Mouse (Mus musculus) CH12.LX (cell line): Measurements from ENCODE around the gene Rbms2. TPM values are rescaled to one million over a fixed set of nuclear protein-coding genes. Genes with fewer than 3 reads are reported as not detected.

Experiments used
- DNase-seq: peaks from one replicate; pipeline ENCODE4 v3.0.0-alpha.2; 2013; ENCODE audit errors: extremely low read depth
- H3K27ac ChIP-seq: 2 replicates; pipeline ENCODE4 v1.5.1; 2012; ENCODE audit warnings: low read depth, mild to moderate bottlenecking, control low read depth, moderate library complexity; ENCODE audit not compliant: insufficient read depth
- H3K27me3 ChIP-seq: replicated peaks from 2 replicates; pipeline ENCODE3; 2012; ENCODE audit warnings: inconsistent platforms
- H3K36me3 ChIP-seq, 2 experiments: replicated peaks in 1 of 2; 2 replicates each; pipeline versions ENCODE3 to v1.6.1; 2012; ENCODE audit warnings: inconsistent platforms in 1 of 2, low read length in 1 of 2, mild to moderate bottlenecking in 1 of 2, mixed read lengths in 1 of 2, moderate library complexity in 1 of 2; ENCODE audit not compliant: control insufficient read depth in 1 of 2, insufficient read depth in 1 of 2
- H3K4me1 ChIP-seq, 2 experiments: 2 replicates each; pipeline ENCODE4 v1.6.1; 2012; ENCODE audit warnings: inconsistent platforms in 1 of 2, moderate library complexity in 1 of 2; ENCODE audit not compliant: insufficient read depth in 2 of 2, control insufficient read depth in 1 of 2
- H3K4me2 ChIP-seq: 2 replicates; pipeline ENCODE4 v1.6.1; 2012; ENCODE audit warnings: low read depth, mild to moderate bottlenecking, control low read depth; ENCODE audit not compliant: poor library complexity, insufficient read depth, severe bottlenecking
- H3K4me3 ChIP-seq, 3 experiments: fragments of 150-350 bp in 1 of 3; sonication (generic) in 1 of 3; replicated peaks in 1 of 3; 2 replicates each; pipeline versions ENCODE3 to v1.5.1; 2011 to 2012; ENCODE audit warnings: low read depth in 2 of 3, low read length in 2 of 3, mild to moderate bottlenecking in 2 of 3, moderate library complexity in 2 of 3, control low read depth in 1 of 3, improper control_type of control experiment in 1 of 3, inconsistent platforms in 1 of 3, mixed read lengths in 1 of 3; ENCODE audit not compliant: poor library complexity in 1 of 3
- H3K79me2 ChIP-seq: replicated peaks from 2 replicates; pipeline ENCODE4 v1.6.1; 2012; ENCODE audit warnings: mild to moderate bottlenecking, moderate library complexity; ENCODE audit not compliant: control insufficient read depth, poor library complexity, insufficient read depth, severe bottlenecking; ENCODE audit errors: extremely low read depth
- H3K9ac ChIP-seq: 2 replicates; pipeline ENCODE4 v1.6.1; 2012; ENCODE audit warnings: low read depth, mild to moderate bottlenecking, control low read depth, moderate library complexity; ENCODE audit not compliant: insufficient read depth
- H3K9me3 ChIP-seq: replicated peaks from 2 replicates; pipeline ENCODE3; 2012; ENCODE audit warnings: low read length, inconsistent platforms, mixed read lengths
- BHLHE40 ChIP-seq: IDR thresholded peaks from 2 replicates; pipeline ENCODE4 v1.6.1; 2011; ENCODE audit warnings: mild to moderate bottlenecking, low read depth, low read length, improper control_type of control experiment
- CTCF ChIP-seq, 2 experiments: IDR thresholded peaks in 1 of 2; conservative IDR thresholded peaks in 1 of 2; 2 replicates each; pipeline ENCODE4 v1.5.1; 2011 to 2012; ENCODE audit warnings: low read depth in 2 of 2, low read length in 2 of 2, improper control_type of control experiment in 1 of 2, inconsistent platforms in 1 of 2, mild to moderate bottlenecking in 1 of 2, moderate library complexity in 1 of 2
- E2F4 ChIP-seq: IDR thresholded peaks from 2 replicates; pipeline ENCODE4 v1.6.1; 2011; ENCODE audit warnings: low read depth, low read length, improper control_type of control experiment; ENCODE audit not compliant: insufficient replicate concordance
- ELF1 ChIP-seq: IDR thresholded peaks from 2 replicates; pipeline ENCODE4 v1.6.1; 2014; ENCODE audit warnings: low read depth, mild to moderate bottlenecking, inconsistent platforms, low read length, improper control_type of control experiment
- ETS1 ChIP-seq: conservative IDR thresholded peaks from 2 replicates; pipeline ENCODE4 v1.6.1; 2012; ENCODE audit warnings: low read depth, mild to moderate bottlenecking, inconsistent platforms, low read length, improper control_type of control experiment, moderate library complexity
- GABPA ChIP-seq: IDR thresholded peaks from 2 replicates; pipeline ENCODE4 v1.6.1; 2012; ENCODE audit warnings: low read depth, low read length, improper control_type of control experiment, inconsistent platforms; ENCODE audit not compliant: insufficient replicate concordance
- HCFC1 ChIP-seq: IDR thresholded peaks from 2 replicates; pipeline ENCODE4 v1.6.1; 2012; ENCODE audit warnings: low read depth, mild to moderate bottlenecking, inconsistent platforms, low read length, improper control_type of control experiment
- JUN ChIP-seq: IDR thresholded peaks from 2 replicates; pipeline ENCODE4 v1.6.1; 2011; ENCODE audit warnings: low read depth, mild to moderate bottlenecking, low read length, improper control_type of control experiment, moderate library complexity; ENCODE audit not compliant: insufficient read depth
- JUND ChIP-seq: conservative IDR thresholded peaks from 2 replicates; pipeline ENCODE4 v1.6.1; 2011; ENCODE audit warnings: low read depth, low read length, improper control_type of control experiment
- MAFK ChIP-seq: IDR thresholded peaks from 2 replicates; pipeline ENCODE4 v1.6.1; 2011; ENCODE audit warnings: low read length, improper control_type of control experiment; ENCODE audit not compliant: insufficient replicate concordance
- MAX ChIP-seq: IDR thresholded peaks from 2 replicates; pipeline ENCODE4 v1.6.1; 2011; ENCODE audit warnings: low read length, improper control_type of control experiment
- MEF2A ChIP-seq: IDR thresholded peaks from 2 replicates; pipeline ENCODE4 v1.6.1; 2014; ENCODE audit warnings: low read depth, mild to moderate bottlenecking, inconsistent platforms, low read length, improper control_type of control experiment, borderline replicate concordance
- MYC ChIP-seq: IDR thresholded peaks from 2 replicates; pipeline ENCODE4 v1.6.1; 2011; ENCODE audit warnings: low read depth, mild to moderate bottlenecking, improper control_type of control experiment, low read length
- NELFE ChIP-seq: IDR thresholded peaks from 2 replicates; pipeline ENCODE4 v1.6.1; 2011; ENCODE audit warnings: low read depth, low read length, improper control_type of control experiment
- NRF1 ChIP-seq: IDR thresholded peaks from 2 replicates; pipeline ENCODE4 v1.6.1; 2014; ENCODE audit warnings: low read depth, mild to moderate bottlenecking, inconsistent platforms, low read length, improper control_type of control experiment, moderate library complexity
- POLR2A ChIP-seq: IDR thresholded peaks from 2 replicates; pipeline ENCODE4 v1.6.1; 2011; ENCODE audit warnings: low read depth, mild to moderate bottlenecking, improper control_type of control experiment, low read length
- RCOR1 ChIP-seq: conservative IDR thresholded peaks from 2 replicates; pipeline ENCODE4 v1.6.1; 2012; ENCODE audit warnings: low read depth, mild to moderate bottlenecking, inconsistent platforms, low read length, improper control_type of control experiment
- SIN3A ChIP-seq: IDR thresholded peaks from 2 replicates; pipeline ENCODE4 v1.6.1; 2012; ENCODE audit warnings: low read length, improper control_type of control experiment, inconsistent platforms
- SMC3 ChIP-seq: IDR thresholded peaks from 2 replicates; pipeline ENCODE4 v1.6.1; 2011; ENCODE audit warnings: low read depth, low read length, improper control_type of control experiment
- TCF12 ChIP-seq: IDR thresholded peaks from 2 replicates; pipeline ENCODE4 v1.6.1; 2014; ENCODE audit warnings: low read depth, mild to moderate bottlenecking, inconsistent platforms, low read length, improper control_type of control experiment
- UBTF ChIP-seq: IDR thresholded peaks from 2 replicates; pipeline ENCODE4 v1.6.1; 2012; ENCODE audit warnings: low read depth, mild to moderate bottlenecking, inconsistent platforms, low read length, improper control_type of control experiment, moderate library complexity
- USF2 ChIP-seq: conservative IDR thresholded peaks from 2 replicates; pipeline ENCODE4 v1.6.1; 2011; ENCODE audit warnings: low read depth, low read length, improper control_type of control experiment
- ZC3H11A ChIP-seq: IDR thresholded peaks from 2 replicates; pipeline ENCODE4 v1.6.1; 2012; ENCODE audit warnings: low read depth, mild to moderate bottlenecking, inconsistent platforms, low read length, improper control_type of control experiment
- ZKSCAN1 ChIP-seq: IDR thresholded peaks from 2 replicates; pipeline ENCODE4 v1.6.1; 2012; ENCODE audit warnings: low read depth, inconsistent platforms, low read length, improper control_type of control experiment, borderline replicate concordance
- ZMIZ1 ChIP-seq: IDR thresholded peaks from 2 replicates; pipeline ENCODE4 v1.6.1; 2012; ENCODE audit warnings: low read depth, mild to moderate bottlenecking, inconsistent platforms, low read length, improper control_type of control experiment
- ZNF384 ChIP-seq: IDR thresholded peaks from 2 replicates; pipeline ENCODE4 v1.6.1; 2012; ENCODE audit warnings: low read depth, low read length, improper control_type of control experiment, inconsistent platforms
- dilution Hi-C: fragments of 300-500 bp; cut with MboI; formaldehyde crosslinking; loops from 2 replicates; pipeline ENCODE4 v1.14.3; 2020; ENCODE audit warnings: low sequenced_read_pairs; ENCODE audit not compliant: extremely low pct_unique_long_range_greater_than_20kb, extremely low pct_ligation_motif_present
- in situ Hi-C: fragments of 300-500 bp; cut with MboI; formaldehyde crosslinking; loops from 3 replicates; pipeline ENCODE4 v1.14.3; 2019; ENCODE audit warnings: low sequenced_read_pairs, low pct_ligation_motif_present, low pct_unique_long_range_greater_than_20kb, mixed read lengths
- polyA plus RNA-seq: library from polyadenylated mRNA; unstranded; fragments of >175 nt; gene quantifications from 2 replicates; pipeline ENCODE4 v1.2.1, GENCODE M21; 2012; ENCODE audit warnings: low read depth; ENCODE audit not compliant: insufficient read length
- total RNA-seq, 2 experiments: library from RNA; depleted of rRNA; stranded (reverse); fragments of 300-350 nt in 1 of 2; fragments of >200 nt in 1 of 2; gene quantifications; 2 replicates each; pipeline ENCODE4 v1.2.3; 2012 to 2014

The Rbms2 gene
- total and polyA plus RNA-seq, 3 experiments, result 9.1 to 36.6 (median 9.8) TPM

GRCm38 (mm10) chr10:128185959-128186358 lies 5.9 kb upstream of the Rbms2 start (continued):
- TF ChIP-seq TCF12, result 0 out of 2 replicates have a peak, but pooled peaks have one; percentile 21
- no peak; the same call in 1 of the 2 replicates for TF ChIP-seq ELF1
- TF ChIP-seq ZC3H11A, result peak; percentile 32; the same call in 1 of the 2 replicates
- no peak for TF ChIP-seq UBTF

GRCm38 (mm10) chr10:128185277-128185940 lies 5.3 kb upstream of the Rbms2 start:
- no peak for DNase-seq
- H3K36me3 ChIP-seq, result no peaks in the 10 kb centered on the region
- dilution Hi-C loops (no loop called here), in situ Hi-C loops (loop anchor here (5.0 to 25.0 kb wide), 2 partner anchors 38 to 248 kb away; no protein-coding TSS in a partner anchor)
- peaks cover 4 to 12% of the 10 kb centered on the region in 2 experiments; a peak in 2 of 4 replicates for H3K4me1 ChIP-seq
- H3K4me3 ChIP-seq, result no peak overlapping the region
- H3K9ac ChIP-seq, result no peak overlapping the region
- no peaks in the 10 kb centered on the region for H3K9me3 ChIP-seq
- no peak overlapping the region for H3K27ac ChIP-seq
- no peaks in the 10 kb centered on the region for H3K79me2 ChIP-seq
- H3K27me3 ChIP-seq, result no peaks in the 10 kb centered on the region
- TF ChIP-seq ZMIZ1 (no peak), NRF1 (no peak), JUN (no peak), ZKSCAN1 (no peak), JUND (no peak), TCF12 (no peak), HCFC1 (no peak), BHLHE40 (no peak), POLR2A (no peak), ETS1 (no peak), MEF2A (no peak), MYC (no peak), USF2 (no peak), CTCF (conservative IDR thresholded peaks at IDR 0.05 in 1 of 2, IDR thresholded peaks at IDR 0.05 in 1 of 2; ENCODE audit: low read depth in 2 of 2, low read length in 2 of 2) (no peak), MAX (no peak)
- H3K4me2 ChIP-seq, result no peak overlapping the region

GRCm38 (mm10) chr10:128184296-128184695 lies 4.2 kb upstream of the Rbms2 start:
- Histone ChIP-seq H3K27ac (no peak overlapping the region), H3K4me1 (peaks cover 4 to 11% of the 10 kb centered on the region in 2 experiments; a peak in 2 of 4 replicates)
- dilution Hi-C loops, result no loop called here

More at GRCm38 (mm10) chr10:128184296-128184695, 4.2 kb upstream of the Rbms2 start:
- in situ Hi-C loops, result loop anchor here (25.0 kb wide), 1 partner anchor 247 kb away; no protein-coding TSS in a partner anchor
- H3K9ac ChIP-seq, result no peak overlapping the region
- H3K9me3 ChIP-seq, result no peaks in the 10 kb centered on the region
- DNase-seq, result no peak
- no peaks in the 10 kb centered on the region for H3K27me3 ChIP-seq
- TF ChIP-seq POLR2A (no peak), SIN3A (no peak), NELFE (no peak), RCOR1 (no peak), TCF12 (no peak), MAX (no peak), MYC (no peak), MAFK (no peak), E2F4 (no peak), ZNF384 (no peak), ZKSCAN1 (no peak), USF2 (no peak), ZC3H11A (no peak), SMC3 (no peak), CTCF (conservative IDR thresholded peaks at IDR 0.05 in 1 of 2, IDR thresholded peaks at IDR 0.05 in 1 of 2; ENCODE audit: low read depth in 2 of 2, low read length in 2 of 2) (no peak), GABPA (no peak)
- no peak overlapping the region for H3K4me3 ChIP-seq
- no peaks in the 10 kb centered on the region for H3K79me2 ChIP-seq
- no peak overlapping the region for H3K4me2 ChIP-seq
- H3K36me3 ChIP-seq, result no peaks in the 10 kb centered on the region
